Mouse (Mus musculus) small intestine, adult 2 months (tissue): ENCODE data around the gene Sdk2.

Source experiments
- CTCF ChIP-seq: fragments of 200-500 bp; IDR thresholded peaks from 2 replicates; pipeline ENCODE4 v1.5.1; 2012; ENCODE audit warnings: low read depth, mild to moderate bottlenecking, control low read depth, inconsistent platforms, low read length, moderate library complexity, mixed read lengths; ENCODE audit not compliant: insufficient replicate concordance, insufficient read length; ENCODE audit errors: extremely low read depth
- POLR2A ChIP-seq: fragments of 200-500 bp; IDR thresholded peaks from 2 replicates; pipeline ENCODE4 v1.6.1; 2012; ENCODE audit warnings: low read depth, mild to moderate bottlenecking, control low read depth, inconsistent platforms, low read length, moderate library complexity

DNA sequence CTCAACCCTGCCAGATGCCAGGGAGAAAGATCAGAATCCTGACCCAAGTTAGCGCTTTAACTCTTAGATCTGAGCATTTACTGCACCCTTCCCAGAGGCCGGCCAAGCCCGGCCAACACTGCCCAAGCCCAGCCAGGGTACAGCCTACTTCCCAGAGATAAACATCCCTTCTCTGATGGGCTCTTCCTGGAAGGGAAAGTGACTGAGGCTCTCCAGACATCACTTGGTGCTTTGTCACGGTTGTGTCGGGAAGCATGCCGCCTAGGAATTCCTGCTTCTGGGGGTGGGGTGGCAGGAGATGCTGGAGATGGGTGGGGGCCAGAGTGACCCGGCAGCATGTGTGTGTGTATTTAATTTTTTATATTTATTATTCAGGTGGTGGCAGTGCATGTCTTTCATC is 326.7 kb downstream of the Sdk2 start:
- TF ChIP-seq CTCF (no peak), POLR2A (no peak)
